Mouse (Mus musculus) brain, embryonic 18.5 days (tissue): Measurements from ENCODE around the gene Samd14.

ENCODE experiments used
- DNase-seq: peaks from one replicate; pipeline ENCODE4 v3.0.0-alpha.2; 2012; ENCODE audit warnings: low read depth, low spot score

Samd14 gene

DNA sequence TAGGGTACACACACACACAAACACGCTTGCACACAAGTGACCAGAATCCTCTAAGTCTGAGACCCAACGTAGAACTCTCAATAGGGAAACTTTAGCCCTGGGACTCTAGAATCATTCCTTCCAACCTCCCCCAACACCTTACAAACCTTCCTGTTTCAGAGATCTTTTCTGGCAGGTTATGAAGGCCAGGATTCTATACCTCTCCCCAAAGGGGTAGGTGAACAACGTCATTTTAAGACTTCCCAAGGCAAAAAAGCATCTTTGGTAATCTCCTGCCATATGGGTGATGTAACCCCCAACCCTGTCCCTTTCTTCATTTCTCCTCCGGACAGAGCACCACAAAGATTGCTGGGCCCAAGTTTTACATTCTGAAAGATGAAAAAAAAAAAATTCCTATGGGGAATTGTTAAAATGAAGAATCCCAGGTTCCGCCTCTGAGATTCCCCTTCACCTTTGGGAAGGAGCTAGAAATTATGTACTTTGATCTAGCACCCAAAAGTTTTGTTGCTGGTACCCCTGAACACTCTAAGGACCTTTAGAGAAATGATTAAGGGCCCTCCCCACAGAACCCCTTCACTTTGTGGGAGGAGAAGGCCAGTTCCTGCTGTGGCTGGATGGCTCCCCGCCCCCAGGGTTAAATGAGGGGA lies 19.5 kb upstream of the Samd14 start:
- DNase-seq = no peak

DNA sequence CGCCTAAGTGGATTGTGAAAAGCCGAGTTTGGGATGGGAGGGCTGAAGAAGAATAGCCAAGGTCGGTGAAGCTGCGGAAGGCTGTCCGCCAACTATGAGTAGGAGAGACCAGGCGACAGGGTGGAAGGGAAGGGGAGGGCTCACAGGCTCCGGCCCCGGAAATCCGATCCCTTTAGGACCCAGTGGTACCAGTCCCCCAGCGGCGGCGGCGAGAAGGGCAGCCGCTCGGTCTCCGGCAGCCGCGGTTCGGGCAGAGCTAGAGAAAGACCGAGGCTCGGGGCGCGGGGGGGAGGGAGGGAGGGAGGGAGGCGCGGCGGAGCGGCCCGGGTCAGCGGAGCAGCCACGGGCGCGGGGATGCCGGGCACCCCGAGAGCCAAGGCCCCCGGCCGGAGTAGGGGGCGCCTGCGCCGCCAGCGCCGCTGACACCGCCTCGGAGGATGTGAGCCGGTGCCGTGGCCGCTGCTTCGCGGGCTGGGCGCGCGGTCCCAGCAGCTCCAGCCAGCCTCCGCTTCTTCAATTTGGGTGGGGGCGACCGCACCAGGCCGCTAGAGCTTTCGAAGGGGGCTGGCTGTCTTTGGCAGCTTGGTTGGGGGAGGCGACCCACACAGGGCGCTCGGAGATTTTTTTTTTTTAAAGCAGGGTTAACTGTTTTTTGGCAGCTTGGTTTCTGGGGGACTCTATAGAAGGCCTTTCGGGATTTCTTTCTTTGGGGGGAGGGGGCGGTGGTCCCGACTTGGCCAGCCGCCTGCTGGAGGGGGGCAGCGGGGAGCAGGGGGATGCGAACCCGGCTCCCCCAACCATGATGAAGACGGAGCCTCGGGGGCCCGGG lies 18.7 kb upstream of the Samd14 start, which contains the start of gene Ppp1r9b:
Ppp1r9b (plus strand) TSS at position 287 of the 829 bp plus-strand sequence.
- no peak for DNase-seq

DNA sequence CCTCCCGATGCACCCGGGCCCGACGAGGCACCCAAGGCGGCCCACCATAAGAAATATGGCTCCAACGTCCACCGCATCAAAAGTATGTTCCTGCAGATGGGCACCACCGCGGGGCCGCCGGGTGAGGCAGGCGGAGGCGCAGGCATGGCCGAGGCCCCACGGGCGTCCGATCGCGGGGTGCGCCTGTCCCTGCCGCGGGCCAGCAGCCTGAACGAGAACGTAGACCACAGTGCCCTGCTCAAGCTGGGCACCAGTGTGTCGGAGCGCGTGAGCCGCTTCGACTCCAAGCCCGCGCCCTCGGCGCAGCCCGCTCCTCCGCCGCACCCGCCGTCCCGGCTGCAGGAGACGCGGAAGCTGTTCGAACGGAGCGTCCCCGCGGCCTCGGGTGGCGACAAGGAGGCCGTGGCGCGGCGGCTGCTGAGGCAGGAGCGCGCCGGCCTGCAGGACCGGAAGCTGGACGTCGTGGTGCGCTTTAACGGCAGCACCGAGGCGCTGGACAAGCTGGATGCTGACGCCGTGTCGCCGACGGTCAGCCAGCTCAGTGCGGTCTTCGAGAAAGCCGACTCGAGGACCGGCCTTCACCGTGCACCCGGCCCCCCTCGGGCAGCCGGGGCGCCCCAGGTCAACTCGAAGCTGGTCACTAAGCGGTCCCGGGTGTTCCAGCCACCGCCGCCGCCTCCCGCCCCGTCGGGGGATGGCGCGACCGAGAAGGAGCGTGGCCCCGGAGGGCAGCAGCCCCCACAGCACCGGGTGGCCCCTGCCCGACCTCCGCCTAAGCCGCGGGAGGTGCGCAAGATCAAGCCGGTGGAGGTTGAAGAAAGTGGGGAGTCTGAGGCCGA lies 17.8 kb upstream of the Samd14 start:
- no peak for DNase-seq

DNA sequence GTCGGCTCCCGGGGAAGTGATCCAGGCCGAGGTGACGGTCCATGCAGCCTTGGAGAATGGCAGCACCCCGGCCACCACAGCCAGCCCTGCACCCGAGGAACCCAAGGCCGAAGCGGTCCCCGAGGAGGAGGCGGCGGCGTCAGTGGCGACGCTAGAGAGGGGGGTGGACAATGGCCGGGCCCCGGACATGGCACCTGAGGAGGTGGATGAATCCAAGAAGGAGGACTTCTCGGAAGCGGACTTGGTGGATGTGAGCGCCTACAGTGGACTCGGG lies 17.3 kb upstream of the Samd14 start:
- no peak for DNase-seq

DNA sequence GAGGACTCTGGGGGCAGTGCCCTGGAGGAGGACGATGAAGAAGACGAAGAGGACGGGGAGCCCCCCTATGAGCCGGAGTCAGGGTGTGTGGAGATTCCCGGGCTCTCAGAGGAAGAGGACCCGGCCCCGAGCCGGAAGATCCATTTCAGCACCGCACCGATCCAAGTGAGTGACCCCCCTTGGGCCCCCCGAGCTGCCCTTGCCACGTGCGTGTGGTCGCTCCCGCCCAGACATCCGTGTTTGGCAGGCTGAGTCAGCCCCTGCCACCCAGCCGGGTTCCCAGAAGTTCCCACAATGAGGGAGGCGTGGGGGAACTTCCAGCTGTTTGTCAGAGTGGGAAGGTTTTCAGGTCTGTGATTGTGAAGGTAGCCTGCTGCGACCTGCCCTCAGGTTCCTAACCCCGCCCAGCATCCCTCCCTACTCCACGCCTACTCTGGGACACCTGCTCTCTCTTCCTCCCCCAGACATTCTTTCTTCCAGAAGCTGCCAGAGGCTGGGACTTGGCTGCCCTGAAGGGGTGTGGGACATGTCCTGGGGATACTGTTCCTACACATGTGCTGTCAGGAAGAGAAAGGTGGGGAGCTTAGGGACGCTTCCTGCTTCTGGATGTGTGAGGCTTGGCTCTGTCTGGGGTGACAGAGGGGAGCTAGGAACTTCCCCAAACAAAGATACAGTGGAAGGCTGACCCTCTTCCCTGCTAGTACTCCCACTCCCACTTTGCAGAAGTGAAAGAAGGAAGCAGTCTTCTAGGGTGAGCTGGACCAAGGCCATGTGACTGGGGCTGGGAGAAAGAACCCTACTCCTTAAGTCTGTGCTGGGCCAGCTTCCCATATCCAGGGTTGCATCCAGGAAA lies 16.7 kb upstream of the Samd14 start:
- DNase-seq = no peak

DNA sequence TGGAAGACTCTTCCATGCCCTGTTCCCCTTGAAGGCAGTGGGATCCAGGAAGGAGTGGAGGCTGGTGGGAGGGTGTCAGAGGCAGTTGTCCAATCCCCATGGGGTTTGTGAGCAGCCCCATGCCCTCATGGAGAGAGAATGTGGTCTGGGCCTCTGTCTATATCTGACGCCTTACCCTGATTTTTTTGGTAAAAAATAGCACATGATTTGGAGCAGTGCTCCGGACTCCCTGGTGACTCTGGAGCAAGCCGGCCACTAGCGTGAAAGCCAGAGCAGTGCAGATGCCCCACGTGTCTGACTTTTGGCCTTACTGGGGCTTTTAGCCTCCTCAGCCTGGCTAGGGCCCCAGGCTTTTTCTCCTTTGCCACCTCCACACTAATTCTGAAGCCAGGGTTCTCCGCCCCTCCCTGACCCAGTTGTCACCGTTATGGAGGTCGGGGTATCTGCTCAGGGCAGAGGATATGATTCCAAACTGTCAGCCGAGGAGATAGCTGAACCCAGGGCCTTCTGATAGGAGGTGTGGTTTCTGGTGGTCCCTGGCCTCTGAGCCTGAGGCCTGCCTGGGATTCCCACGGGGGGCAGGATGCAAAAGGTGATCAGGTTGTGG lies 15.4 kb upstream of the Samd14 start:
- DNase-seq = no peak

DNA sequence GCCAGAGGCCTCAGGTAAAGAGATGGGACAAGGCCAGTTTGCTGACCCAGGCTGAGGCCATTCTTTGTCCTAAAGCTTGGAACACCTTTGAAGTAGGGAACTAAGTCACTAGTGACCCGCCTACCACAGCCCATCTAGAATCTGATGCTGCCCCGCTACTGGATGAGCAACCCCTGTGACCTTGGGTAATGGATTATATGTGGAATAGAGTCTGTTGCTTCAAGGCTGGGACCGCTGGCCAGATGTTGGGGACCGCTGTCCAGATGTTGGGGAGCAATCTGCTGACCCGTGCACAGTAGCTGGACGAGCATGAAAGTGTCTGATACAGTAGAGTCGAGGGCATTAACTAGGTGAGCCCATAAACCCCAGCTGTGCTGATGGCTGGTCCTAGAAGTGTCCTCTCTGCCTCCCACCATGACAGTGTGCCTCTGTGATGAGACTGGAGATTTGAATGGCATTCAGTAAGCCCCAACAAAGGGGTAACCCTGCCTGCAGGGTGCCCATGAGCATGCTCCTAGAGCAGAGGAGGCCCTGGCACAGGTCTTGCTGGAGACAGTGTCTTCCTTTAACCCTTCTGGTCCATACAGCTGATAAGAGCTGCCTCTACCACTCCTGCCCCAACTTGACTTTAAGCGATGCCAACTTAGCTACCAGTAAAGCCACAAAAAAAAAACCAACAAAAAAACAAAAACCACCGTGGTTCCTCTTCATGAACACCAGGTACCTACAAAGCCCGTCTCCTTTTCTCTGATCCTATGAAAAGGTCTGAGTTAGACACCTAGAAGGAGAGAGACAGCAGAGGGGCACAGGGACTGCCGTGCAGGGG lies 14.5 kb upstream of the Samd14 start:
- no peak for DNase-seq

DNA sequence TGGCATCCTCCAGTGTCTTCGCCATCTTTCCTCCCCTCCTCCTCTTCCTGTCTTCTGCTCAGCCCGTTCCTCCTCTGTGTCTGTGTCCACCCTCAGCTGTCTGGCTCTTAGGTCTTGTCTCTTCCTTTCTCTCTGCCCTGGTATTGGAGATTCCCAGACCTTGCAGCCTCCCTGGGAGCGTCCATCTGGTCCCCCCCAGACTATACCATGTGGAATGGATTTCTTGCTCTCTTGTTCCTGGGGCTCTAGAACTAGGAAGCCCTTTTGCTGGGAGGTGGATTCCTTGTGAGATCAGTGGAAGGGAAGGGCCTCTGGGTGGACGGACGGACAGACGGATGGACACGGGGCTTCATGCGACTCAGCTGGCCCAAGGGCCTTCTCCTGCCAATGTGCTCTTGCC lies 13.6 kb upstream of the Samd14 start:
- no peak for DNase-seq

DNA sequence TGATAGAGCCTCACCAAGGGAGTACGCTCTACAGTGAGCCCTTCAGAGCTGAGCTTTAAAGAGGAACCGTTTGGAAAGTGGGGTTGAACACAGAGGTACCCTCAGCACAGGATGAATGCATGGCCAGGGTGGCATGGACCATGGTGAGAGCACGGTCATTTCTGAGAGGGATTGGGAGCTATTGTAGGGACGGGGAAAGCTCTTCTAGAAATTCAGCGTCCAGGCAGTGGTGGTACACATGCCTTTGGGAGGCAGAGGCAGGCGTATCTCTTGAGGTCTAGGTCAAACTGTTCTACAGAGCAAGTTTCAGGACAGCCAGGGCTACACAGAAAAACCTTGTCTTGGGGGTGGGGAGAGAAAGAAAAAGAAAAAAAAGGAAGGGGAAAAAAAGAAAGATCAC lies 12.7 kb upstream of the Samd14 start:
- DNase-seq = no peak

DNA sequence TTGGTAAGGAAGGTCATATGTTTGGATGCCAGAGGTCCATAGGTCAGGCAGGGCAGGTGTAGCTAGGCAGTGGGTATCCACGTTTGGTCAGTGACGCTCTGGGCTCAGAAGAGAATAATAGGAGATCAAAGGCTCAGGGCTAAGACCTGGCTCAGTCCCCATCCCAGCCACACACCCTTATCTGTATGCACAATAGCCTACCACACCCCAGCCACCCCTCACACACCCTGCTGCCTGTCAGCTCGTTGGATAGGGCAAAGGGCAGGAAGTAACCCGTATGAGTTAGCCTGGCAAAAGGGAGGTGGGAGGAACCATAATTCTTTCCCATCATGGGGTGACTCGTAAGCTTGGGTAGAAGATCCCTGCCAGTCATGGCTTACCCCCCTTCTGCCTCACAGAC lies 12.1 kb upstream of the Samd14 start:
- no peak for DNase-seq

DNA sequence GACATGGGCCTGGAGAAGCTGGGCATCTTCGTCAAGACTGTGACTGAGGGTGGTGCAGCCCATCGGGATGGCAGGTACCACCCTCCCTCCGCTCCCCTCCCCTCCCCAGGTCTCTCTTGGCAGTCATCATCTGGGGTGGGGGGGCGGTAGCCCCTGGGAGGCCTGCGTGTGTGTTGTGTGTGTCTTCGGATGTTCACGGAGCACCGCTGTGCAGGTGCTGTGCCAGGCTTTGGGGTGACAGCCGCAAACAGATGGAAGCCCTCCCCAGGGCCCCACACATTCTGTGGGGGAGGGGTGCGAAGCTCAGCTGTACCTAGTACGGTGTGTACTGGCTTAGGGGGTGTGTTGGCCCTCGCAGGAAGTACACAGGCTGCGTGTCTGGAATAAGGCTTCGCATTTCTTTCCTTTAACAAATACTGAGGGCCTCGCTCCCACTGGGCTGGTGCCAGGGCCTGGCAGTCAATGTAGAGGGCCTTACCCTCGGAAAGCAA lies 11.6 kb upstream of the Samd14 start:
- DNase-seq = no peak

DNA sequence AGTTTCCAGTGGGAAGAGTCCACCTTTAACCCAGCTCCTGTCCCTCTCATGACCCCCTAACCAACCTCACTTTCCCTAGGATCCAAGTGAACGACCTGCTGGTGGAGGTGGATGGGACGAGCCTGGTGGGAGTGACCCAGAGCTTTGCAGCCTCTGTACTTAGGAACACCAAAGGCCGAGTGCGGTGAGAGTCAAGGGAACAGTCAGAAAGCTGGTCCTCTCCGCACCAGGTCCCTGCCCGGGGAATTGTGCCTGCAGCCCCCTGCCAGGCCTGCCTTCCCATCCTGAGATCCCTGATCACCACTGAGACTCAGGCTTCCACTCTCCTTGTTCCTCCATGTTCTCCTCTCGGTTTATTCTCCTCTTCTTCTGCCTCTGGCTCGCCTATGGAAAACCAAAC lies 9.6 kb upstream of the Samd14 start:
- DNase-seq = no peak

DNA sequence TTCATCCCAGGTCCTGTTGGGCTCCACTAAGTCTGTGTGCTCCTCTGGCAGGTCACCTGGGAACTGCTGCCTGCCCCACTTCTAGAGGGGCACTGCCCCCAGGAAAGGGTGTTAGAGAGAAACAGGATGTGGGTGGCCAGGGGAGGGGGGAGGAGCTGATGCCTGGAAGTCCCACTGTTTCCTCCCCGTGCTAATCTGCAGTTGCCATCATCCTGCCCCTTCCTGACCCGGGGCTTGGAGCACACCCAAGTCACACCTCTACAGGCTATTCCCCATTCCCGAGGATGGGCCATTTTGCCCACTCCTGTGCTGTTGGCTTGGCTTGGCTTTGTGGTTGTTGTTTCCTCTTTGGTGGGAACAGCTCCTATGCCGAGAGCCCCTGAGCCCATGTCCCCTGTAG lies 9.1 kb upstream of the Samd14 start:
- DNase-seq = no peak

DNA sequence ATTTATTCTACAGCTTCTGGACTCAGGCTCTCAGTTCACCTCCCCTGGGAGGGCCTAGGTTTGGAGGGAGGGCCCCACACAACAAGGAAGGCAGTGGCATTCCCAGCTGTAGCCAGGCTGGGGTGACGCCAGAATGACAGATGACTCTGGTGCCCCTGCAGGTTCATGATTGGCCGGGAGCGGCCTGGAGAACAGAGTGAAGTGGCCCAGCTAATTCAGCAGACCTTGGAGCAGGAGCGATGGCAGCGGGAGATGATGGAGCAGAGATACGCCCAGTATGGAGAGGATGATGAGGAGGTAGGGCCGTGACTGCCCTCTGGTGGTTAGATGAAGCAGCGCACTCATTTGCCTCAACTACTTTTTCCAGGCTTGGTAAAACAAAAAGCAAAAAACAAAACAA lies 8.6 kb upstream of the Samd14 start:
- no peak for DNase-seq

DNA sequence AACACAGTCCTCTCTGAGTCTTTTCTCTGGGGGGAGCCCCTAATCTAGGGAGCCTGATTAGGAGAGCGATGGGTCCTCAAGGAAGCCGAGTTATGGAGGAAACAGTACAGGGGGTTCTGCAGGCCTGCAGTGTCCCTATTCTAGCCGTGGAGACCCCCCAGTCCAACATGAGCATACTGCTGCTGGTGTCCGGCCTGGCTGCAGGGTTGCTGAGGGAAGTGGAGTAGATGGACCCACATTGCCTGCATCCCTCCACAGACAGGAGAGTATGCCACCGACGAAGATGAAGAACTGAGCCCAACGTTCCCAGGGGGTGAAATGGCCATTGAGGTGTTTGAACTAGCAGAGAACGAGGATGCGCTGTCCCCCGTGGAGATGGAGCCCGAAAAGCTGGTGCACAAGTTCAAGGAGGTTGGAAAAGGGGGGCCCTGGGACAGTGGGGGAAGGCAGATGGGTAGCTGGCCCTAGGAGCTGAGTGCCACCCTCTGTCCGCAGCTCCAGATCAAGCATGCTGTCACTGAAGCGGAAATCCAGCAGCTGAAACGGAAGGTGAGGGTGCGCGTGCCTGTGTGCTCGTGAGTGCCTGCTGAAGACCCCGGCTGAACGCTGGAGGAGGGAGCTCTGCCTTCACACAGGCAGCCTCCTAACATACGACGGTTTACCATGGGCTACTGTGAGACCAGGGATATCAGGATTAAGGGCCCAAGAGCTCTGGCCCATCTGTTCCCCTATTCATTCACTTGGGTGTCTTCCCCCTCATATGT lies 7.9 kb upstream of the Samd14 start:
- DNase-seq = no peak

DNA sequence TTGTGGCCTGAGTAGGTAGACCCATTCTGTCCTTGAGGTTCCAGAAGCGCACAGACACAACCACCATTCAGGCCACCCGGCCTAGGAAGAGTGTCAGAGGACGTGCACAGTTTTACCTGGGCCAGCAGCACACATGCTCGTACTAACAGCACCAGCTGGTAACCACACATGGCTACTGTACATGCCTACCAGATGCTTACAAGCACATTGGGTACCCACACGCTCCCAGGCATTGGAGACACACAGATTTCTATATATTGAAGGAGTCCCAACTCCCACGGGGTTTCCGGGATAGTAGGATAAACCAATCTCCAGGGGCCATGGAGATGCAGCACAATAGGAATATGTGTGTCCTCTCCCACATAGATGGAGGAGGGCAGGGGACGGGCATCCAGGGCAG lies 7.0 kb upstream of the Samd14 start:
- no peak for DNase-seq

DNA sequence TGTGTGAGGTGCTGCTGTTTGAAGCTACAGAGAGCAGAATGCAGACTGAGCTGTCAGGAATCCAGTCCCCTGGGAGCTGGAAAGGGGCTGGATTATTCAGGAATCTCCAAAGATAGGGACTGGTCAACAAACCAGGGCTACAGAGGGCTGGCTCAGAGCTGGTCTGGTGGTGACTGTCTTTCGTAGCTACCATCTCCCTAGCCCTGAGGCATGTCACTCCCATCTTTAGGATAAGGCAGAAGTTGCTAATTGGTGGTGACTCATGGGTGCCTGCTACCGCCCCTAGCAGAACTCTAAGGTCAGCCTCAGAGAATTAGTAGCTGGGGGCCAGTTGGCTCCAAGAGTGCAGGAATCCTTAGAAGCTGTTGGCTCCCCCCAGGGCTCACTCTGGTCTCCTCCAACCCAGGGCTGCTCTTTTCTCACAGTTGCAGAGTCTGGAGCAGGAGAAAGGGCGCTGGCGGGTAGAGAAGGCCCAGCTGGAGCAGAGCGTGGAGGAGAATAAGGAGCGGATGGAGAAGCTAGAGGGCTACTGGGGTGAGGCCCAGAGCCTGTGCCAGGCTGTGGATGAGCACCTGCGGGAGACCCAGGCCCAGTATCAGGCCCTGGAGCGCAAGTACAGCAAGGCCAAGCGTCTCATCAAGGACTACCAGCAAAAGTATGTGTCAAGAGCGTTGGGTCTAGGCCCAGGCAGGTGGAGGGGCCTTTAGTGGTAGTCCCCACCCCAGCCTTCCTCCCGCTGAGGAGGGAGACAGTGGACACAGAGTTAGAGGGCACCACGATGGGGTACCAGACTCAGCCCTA lies 5.3 kb upstream of the Samd14 start:
- no peak for DNase-seq

DNA sequence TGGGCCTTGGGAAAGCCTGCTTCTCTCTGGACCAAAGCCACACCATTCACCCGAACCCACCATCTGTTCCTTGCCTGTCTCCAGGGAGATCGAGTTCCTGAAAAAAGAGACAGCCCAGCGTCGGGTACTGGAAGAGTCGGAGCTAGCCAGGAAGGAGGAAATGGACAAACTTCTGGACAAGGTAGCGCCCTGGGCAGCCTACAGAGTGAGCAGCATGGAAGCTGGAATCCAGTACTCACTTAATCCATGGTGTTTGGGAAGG lies 4.8 kb upstream of the Samd14 start:
- no peak for DNase-seq

DNA sequence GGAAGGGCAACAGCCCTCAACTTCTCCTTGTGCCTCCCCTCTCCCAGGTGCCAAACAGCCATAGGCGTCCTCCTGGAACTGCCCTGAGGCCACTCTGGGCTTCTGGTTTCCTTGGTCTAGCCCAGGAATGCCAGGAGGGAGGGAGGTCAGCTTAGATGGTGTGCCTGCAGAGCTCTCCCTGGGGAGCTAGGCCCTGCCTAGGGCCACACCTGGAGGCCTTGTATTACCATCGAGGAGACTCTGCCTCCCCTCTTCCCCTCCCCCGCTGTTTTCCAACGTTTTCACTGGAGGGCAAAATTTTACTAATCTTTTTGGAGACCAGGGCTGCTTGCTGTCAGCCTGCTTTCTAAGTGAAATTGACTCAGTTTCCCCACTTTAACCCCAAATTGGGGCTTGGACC lies 3.6 kb upstream of the Samd14 start:
- DNase-seq = no peak
